ENCODE assay signal across 8 mouse cellular contexts in the genomic region with DNA sequence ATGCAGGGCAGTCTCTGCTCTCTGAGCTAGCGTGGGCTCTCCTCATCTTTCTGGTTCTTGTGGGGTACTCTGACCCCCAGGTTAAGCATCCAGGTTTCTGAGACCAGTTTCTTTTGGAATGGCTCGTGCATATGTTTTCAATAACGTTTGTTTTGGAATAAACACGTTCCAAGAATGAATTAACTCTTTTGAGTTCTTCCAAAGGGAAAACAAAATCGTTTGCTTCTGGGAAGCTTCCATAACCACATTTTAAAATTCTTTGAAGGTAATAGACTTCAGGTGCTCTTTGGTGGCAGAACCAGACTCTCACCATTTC. TPM values are rescaled to one million over a fixed set of nuclear protein-coding genes. Genes with fewer than 3 reads are reported as not detected.
DNase-seq lines count a peak whose midpoint lies in the region; ATAC-seq and TF ChIP-seq lines count a peak whose summit lies in the region.

No protein-coding gene starts in this region.

- no peaks in the 10 kb centered on the region for H3K36me3 ChIP-seq in kidney, embryonic 15.5 days
- no peaks in the 10 kb centered on the region for H3K36me3 ChIP-seq in embryonic facial prominence, embryonic 13.5 days
- H3K36me3 ChIP-seq in intestine, embryonic 15.5 days, result no peaks in the 10 kb centered on the region
- no peaks in the 10 kb centered on the region for H3K36me3 ChIP-seq in midbrain, postnatal 0 days (ENCODE audit: insufficient read depth, low read length)

- WGBS in kidney, embryonic 15.5 days, result 26% methylated on average over 5 of the region's 5 CpGs
- WGBS in embryonic facial prominence, embryonic 13.5 days, result 11% methylated on average over 5 of the region's 5 CpGs
- WGBS in intestine, embryonic 15.5 days, result 18% methylated on average over 5 of the region's 5 CpGs
- WGBS in midbrain, postnatal 0 days, result 43% methylated on average over 5 of the region's 5 CpGs

- H3K27me3 ChIP-seq in kidney, embryonic 15.5 days, result no peaks in the 10 kb centered on the region
- H3K27me3 ChIP-seq in embryonic facial prominence, embryonic 13.5 days, result no peaks in the 10 kb centered on the region
- H3K27me3 ChIP-seq in intestine, embryonic 15.5 days (replicated peaks), result no peaks in the 10 kb centered on the region
- peaks cover 7% of the 10 kb centered on the region; the same call in 1 of the 2 replicates for H3K27me3 ChIP-seq in midbrain, postnatal 0 days (ENCODE audit: insufficient read depth, low read length)

- DNase-seq in kidney, adult 18-20 months, result no peak
- no peak for DNase-seq in midbrain, postnatal 0 days (ENCODE audit: low spot score)
- DNase-seq in spleen, postnatal 10 days (ENCODE audit: low spot score in 2 of 2), result no peak
- no peak for DNase-seq in adrenal gland, postnatal 10 days
- no peak for DNase-seq in cerebellum, postnatal 36 days

- peak overlapping the region; percentile 76 for H3K9ac ChIP-seq in kidney, embryonic 15.5 days
- peak overlapping the region; percentile 82 for H3K9ac ChIP-seq in embryonic facial prominence, embryonic 13.5 days
- H3K9ac ChIP-seq in intestine, embryonic 15.5 days, result peak overlapping the region; percentile 79
- no peak overlapping the region for H3K9ac ChIP-seq in midbrain, postnatal 0 days (replicated peaks; ENCODE audit: low read length, poor library complexity, severe bottlenecking)

- 0 out of 2 replicates have a peak, but pooled peaks cover 15% of the 10 kb centered on the region for H3K4me1 ChIP-seq in kidney, embryonic 15.5 days
- H3K4me1 ChIP-seq in embryonic facial prominence, embryonic 13.5 days, result peaks cover 9% of the 10 kb centered on the region
- H3K4me1 ChIP-seq in intestine, embryonic 15.5 days (replicated peaks), result no peaks in the 10 kb centered on the region
- no peaks in the 10 kb centered on the region; the same call in 1 of the 2 replicates for H3K4me1 ChIP-seq in midbrain, postnatal 0 days (ENCODE audit: insufficient read depth, low read length)

- H3K9me3 ChIP-seq in kidney, embryonic 15.5 days (replicated peaks), result no peaks in the 10 kb centered on the region
- H3K9me3 ChIP-seq in embryonic facial prominence, embryonic 13.5 days, result no peaks in the 10 kb centered on the region
- no peaks in the 10 kb centered on the region for H3K9me3 ChIP-seq in intestine, embryonic 15.5 days
- no peaks in the 10 kb centered on the region for H3K9me3 ChIP-seq in midbrain, postnatal 0 days (ENCODE audit: low read length)

- H3K27ac ChIP-seq in kidney, embryonic 15.5 days, result peak overlapping the region; percentile 78; the same call in 1 of the 2 replicates
- peak overlapping the region; percentile 90 for H3K27ac ChIP-seq in embryonic facial prominence, embryonic 13.5 days
- no peak overlapping the region for H3K27ac ChIP-seq in intestine, embryonic 15.5 days
- no peak overlapping the region for H3K27ac ChIP-seq in midbrain, postnatal 0 days (ENCODE audit: low read depth, low read length)

- H3K4me2 ChIP-seq in kidney, embryonic 15.5 days, result peak overlapping the region; percentile 85
- H3K4me2 ChIP-seq in embryonic facial prominence, embryonic 13.5 days, result peak overlapping the region; percentile 84
- H3K4me2 ChIP-seq in intestine, embryonic 15.5 days (replicated peaks), result peak overlapping the region; percentile 84
- H3K4me2 ChIP-seq in midbrain, postnatal 0 days (ENCODE audit: low read depth, low read length, poor library complexity, severe bottlenecking), result peak overlapping the region; percentile 99

- peak overlapping the region; percentile 75 for H3K4me3 ChIP-seq in kidney, embryonic 15.5 days (replicated peaks)
- peak overlapping the region; percentile 68 for H3K4me3 ChIP-seq in embryonic facial prominence, embryonic 13.5 days
- peak overlapping the region; percentile 76 for H3K4me3 ChIP-seq in intestine, embryonic 15.5 days (replicated peaks)
- H3K4me3 ChIP-seq in midbrain, postnatal 0 days (ENCODE audit: low read depth, low read length), result peak overlapping the region; percentile 68

- ATAC-seq in kidney, embryonic 15.5 days (replicated peaks; ENCODE audit: low FRiP score), result no peak
- no peak for ATAC-seq in embryonic facial prominence, embryonic 13.5 days (ENCODE audit: insufficient number of reproducible peaks, insufficient read depth, low FRiP score, low TSS enrichment, low read depth)
- ATAC-seq in intestine, embryonic 15.5 days, result no peak
- ATAC-seq in midbrain, postnatal 0 days (ENCODE audit: low FRiP score), result no peak

- no peak for TF ChIP-seq CTCF in midbrain, postnatal 0 days (IDR thresholded peaks at IDR 0.05)

RNA-seq across cellular contexts. Expression of a gene that starts 1.2 kb away (rescaled TPM):
- 5.1 and 5.8 TPM in 2 replicates for polyA plus RNA-seq in kidney, embryonic 15.5 days (2015; fragmentation: Nextera tagmentation; extraction: Ambion mirVana)
- 7.1 and 8.4 TPM in 2 replicates for polyA plus RNA-seq in embryonic facial prominence, embryonic 13.5 days (2015; fragmentation: Nextera tagmentation; extraction: Ambion mirVana)
- 4.1 and 4.5 TPM in 2 replicates for polyA plus RNA-seq in intestine, embryonic 15.5 days (2015; fragmentation: Nextera tagmentation; extraction: Ambion mirVana)
- total RNA-seq in midbrain, postnatal 0 days (2014; rRNA removed), result 3.2 and 4.2 TPM in 2 replicates
- polyA plus RNA-seq in midbrain, postnatal 0 days (2015; fragmentation: Nextera tagmentation; extraction: Ambion mirVana), result 0.52 and 0.69 TPM in 2 replicates
- 10 to 100 TPM; 51.9 to 55.3 TPM for total RNA-seq in adrenal gland, postnatal 10 days (2021)

Comparison
In these comparisons a context has a peak if more than half of its experiments do, and no peak if none do; other contexts are left out.
1. H3K27ac ChIP-seq: peak in kidney, embryonic 15.5 days (single experiment) and embryonic facial prominence, embryonic 13.5 days (single experiment); none in intestine, embryonic 15.5 days (single experiment) and midbrain, postnatal 0 days (single experiment).
2. Peak in every context shown above with its lines, with median percentiles within 50 percentile points of each other: H3K4me2 ChIP-seq and H3K4me3 ChIP-seq.